Mouse (Mus musculus) intestine, embryonic 14.5 days (tissue): ENCODE results near the gene Coa6. TPM values are rescaled to one million over a fixed set of nuclear protein-coding genes. Genes with fewer than 3 reads are reported as not detected.

Experiments used
- ATAC-seq: fragments of 200-750 bp; cut with Nextera tagmentation; replicated peaks from 2 replicates; pipeline ENCODE4 v1.8.0; 2017; ENCODE audit warnings: low read depth, moderate number of reproducible peaks, moderate TSS enrichment, moderate library complexity; ENCODE audit not compliant: low FRiP score, low TSS enrichment
- DNase-seq: peaks from one replicate; pipeline ENCODE4 v3.0.0-alpha.2; 2018; ENCODE audit warnings: low spot score
- H3K27ac ChIP-seq: fragments of 300-500 bp; sonication (generic); 2 replicates; pipeline ENCODE4 v1.5.1; 2014; ENCODE audit warnings: low read depth, mild to moderate bottlenecking, control low read depth
- H3K27me3 ChIP-seq: fragments of 300-500 bp; sonication (generic); replicated peaks from 2 replicates; pipeline ENCODE4 v1.6.1; 2014; ENCODE audit warnings: low read length, control low read depth; ENCODE audit not compliant: control insufficient read depth, insufficient read depth
- H3K36me3 ChIP-seq: fragments of 300-500 bp; sonication (generic); 2 replicates; pipeline ENCODE4 v1.6.1; 2014; ENCODE audit warnings: low read length, control low read depth; ENCODE audit not compliant: control insufficient read depth, insufficient read depth
- H3K4me1 ChIP-seq: fragments of 300-500 bp; sonication (generic); replicated peaks from 2 replicates; pipeline ENCODE4 v1.6.1; 2014; ENCODE audit warnings: low read length, control low read depth, mixed read lengths; ENCODE audit not compliant: control insufficient read depth, insufficient read depth
- H3K4me2 ChIP-seq: fragments of 300-500 bp; sonication (generic); 2 replicates; pipeline ENCODE4 v1.6.1; 2014; ENCODE audit warnings: low read length
- H3K4me3 ChIP-seq: fragments of 300-500 bp; sonication (generic); 2 replicates; pipeline ENCODE4 v1.5.1; 2014; ENCODE audit warnings: low read depth, low read length, control low read depth, mixed read lengths
- H3K9ac ChIP-seq: fragments of 300-500 bp; sonication (generic); 2 replicates; pipeline ENCODE4 v1.6.1; 2014; ENCODE audit warnings: mild to moderate bottlenecking, low read length
- H3K9me3 ChIP-seq: fragments of 300-500 bp; sonication (generic); 2 replicates; pipeline ENCODE4 v1.6.1; 2016; ENCODE audit warnings: low read length, control low read depth; ENCODE audit not compliant: control insufficient read depth
- WGBS: fragments of 180-500 bp; shearing (Covaris S2); extraction: QIAGEN DNeasy Blood & Tissue Kit; methylation state at CpG from one replicate; pipeline ENCODE4 v1.1.7; 2014; 5-methylcytosine and 5-hydroxymethylcytosine counted together
- polyA plus RNA-seq: library from polyadenylated mRNA; unstranded; fragments of >200 nt; fragmentation: Nextera tagmentation; extraction: Ambion mirVana; gene quantifications from 2 replicates; pipeline ENCODE4 v1.2.1, GENCODE M21; 2014

The Coa6 gene
- polyA plus RNA-seq, 1 experiment from 2014 or later = 66.2 TPM

DNA sequence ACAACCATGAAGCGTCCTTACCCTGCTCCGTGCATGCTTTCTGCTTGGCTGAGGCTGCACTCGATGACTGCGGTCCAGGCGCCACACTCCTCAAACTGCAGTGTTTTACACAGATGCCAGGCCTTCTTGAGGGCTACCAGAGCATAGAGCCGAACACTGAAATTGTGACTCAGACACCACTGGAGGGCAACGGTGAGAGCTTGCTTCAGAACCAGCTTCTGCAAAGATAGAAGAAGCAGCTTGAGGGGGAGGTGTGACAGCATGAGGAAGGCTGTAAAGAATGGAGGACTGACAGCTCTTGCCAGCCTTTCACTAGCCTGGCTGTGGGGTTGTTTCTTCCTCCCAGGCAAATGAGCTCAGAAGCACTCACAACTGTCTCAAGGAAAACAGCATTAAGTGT lies 11.5 kb downstream of the Coa6 start:
- H3K9ac ChIP-seq = no peak overlapping the region
- no peaks in the 10 kb centered on the region for H3K4me1 ChIP-seq
- no peaks in the 10 kb centered on the region for H3K9me3 ChIP-seq
- no peak overlapping the region for H3K4me3 ChIP-seq
- no peaks in the 10 kb centered on the region for H3K27me3 ChIP-seq
- no peak overlapping the region for H3K27ac ChIP-seq
- DNase-seq (no peak), ATAC-seq (no peak)
- 79% methylated on average over 7 of the region's 7 CpGs for WGBS
- no peak overlapping the region for H3K4me2 ChIP-seq
- H3K36me3 ChIP-seq = peaks cover 72% of the 10 kb centered on the region

DNA sequence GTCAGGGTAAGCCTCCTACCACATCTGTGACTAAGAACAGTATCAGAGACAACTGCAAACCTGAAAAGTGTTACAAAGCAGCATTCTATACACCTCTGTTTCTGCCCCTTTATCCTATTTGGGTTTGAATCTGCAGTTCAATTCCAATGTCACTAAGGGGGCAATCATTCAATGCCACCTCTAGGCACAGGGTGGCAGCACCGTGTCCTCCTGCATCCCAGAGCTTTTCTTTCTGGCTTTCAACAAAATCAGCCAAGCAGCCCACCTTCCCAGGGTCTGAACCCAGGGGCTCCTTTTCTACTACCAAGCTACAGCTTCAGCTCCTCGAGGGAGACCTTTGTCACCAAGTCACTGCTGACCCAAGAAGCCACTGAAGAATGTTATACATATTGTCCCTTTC lies 16.6 kb downstream of the Coa6 start:
- DNase-seq (no peak), ATAC-seq (no peak)
- 60% methylated on average over 2 of the region's 2 CpGs for WGBS
- Histone ChIP-seq H3K9me3 (no peaks in the 10 kb centered on the region), H3K36me3 (peaks cover 56% of the 10 kb centered on the region), H3K4me3 (no peak overlapping the region), H3K4me2 (no peak overlapping the region), H3K9ac (no peak overlapping the region), H3K4me1 (no peaks in the 10 kb centered on the region), H3K27ac (no peak overlapping the region), H3K27me3 (no peaks in the 10 kb centered on the region)

DNA sequence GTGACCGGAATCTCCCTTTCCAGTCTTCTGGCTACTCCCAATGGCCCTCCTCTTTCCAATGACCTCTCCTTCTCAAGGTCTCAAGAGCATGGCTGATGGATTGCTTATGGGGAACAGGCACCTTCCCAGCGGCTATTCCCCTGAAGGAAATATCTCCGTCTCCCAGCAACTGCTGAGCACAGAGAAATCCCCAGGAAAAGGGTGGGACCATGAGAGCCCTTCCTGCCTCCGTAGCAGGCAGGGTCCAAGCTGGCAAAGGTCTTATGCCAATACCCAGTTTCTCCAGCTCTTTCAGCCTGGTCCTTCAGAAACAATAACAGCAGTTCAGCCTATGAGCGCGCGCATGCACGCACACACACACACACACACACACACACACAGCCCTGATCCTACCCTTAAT lies 28.8 kb downstream of the Coa6 start:
- Histone ChIP-seq H3K9me3 (no peaks in the 10 kb centered on the region), H3K4me2 (no peak overlapping the region), H3K27ac (no peak overlapping the region), H3K4me3 (no peak overlapping the region), H3K9ac (no peak overlapping the region), H3K27me3 (no peaks in the 10 kb centered on the region), H3K36me3 (peaks cover 96% of the 10 kb centered on the region), H3K4me1 (no peaks in the 10 kb centered on the region)
- DNase-seq = no peak
- no peak for ATAC-seq
- WGBS = 86% methylated on average over 8 of the region's 8 CpGs

DNA sequence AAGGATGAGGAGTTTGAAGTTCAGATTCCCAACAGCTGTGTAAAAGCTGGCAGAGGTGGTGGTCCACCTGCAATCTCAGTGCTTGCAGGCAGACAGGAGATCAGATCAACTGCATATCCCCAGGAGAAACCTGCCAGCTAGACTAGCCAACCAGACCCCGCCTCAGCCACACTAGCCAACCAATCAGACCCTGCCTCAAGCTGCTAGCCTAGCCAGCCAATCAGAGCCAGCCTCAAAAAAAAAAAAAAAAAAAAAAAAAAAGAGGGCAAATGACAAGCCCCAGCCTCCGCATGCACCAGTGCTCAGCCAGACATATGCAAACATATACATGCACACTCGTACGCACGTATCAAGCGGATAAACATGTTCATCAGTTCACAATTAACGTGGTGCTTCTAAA lies 33.1 kb downstream of the Coa6 start:
- ATAC-seq (no peak), DNase-seq (no peak)
- WGBS = 80% methylated on average over 7 of the region's 7 CpGs
- Histone ChIP-seq H3K9me3 (no peaks in the 10 kb centered on the region), H3K9ac (no peak overlapping the region), H3K27me3 (no peaks in the 10 kb centered on the region), H3K4me2 (no peak overlapping the region), H3K36me3 (peaks cover 84% of the 10 kb centered on the region), H3K27ac (no peak overlapping the region), H3K4me1 (no peaks in the 10 kb centered on the region), H3K4me3 (no peak overlapping the region)

DNA sequence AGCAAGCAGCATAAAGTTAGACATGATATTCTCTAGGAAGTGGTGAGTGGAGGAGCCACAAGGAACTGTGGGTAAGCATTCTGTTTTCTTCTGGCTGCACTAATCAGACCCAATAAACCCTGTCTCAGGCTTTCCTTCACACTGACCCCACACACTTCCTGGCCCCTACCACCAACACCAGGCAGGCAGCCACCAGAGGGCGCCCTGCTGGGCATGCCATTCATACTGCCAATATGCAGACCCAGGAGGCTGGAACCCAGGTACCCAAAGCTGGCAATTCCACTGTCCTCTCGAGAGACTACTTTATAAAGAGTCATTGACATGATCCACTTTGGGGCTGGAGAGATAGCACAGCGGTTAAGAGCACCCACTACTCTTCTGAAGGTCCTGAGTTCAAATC lies 38.0 kb downstream of the Coa6 start:
- Histone ChIP-seq H3K4me2 (no peak overlapping the region), H3K9me3 (no peaks in the 10 kb centered on the region), H3K9ac (no peak overlapping the region), H3K36me3 (peaks cover 68% of the 10 kb centered on the region), H3K4me1 (no peaks in the 10 kb centered on the region), H3K27me3 (no peaks in the 10 kb centered on the region), H3K27ac (no peak overlapping the region), H3K4me3 (no peak overlapping the region)
- DNase-seq = peak; percentile 56
- no peak for ATAC-seq
- WGBS = 56% methylated on average over 3 of the region's 3 CpGs

DNA sequence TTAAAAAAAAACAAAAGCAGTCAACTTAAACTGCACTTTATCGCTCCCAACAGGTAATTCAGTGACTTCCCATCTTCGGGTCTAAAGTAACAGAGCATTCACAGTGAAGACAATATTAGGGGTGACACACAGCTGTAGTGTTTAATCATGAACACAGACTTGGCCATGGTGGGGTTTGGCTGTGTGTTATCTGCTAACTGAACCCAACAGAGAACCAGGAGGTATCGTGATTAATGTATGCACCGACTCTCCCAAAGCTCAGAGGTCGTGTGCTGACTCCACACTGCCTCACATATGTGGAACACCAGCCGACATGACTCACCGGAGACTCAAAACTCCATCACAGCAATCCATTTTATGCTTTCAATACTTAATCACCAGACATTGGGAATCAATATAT lies 39.4 kb downstream of the Coa6 start:
- H3K36me3 ChIP-seq = peaks cover 64% of the 10 kb centered on the region
- ATAC-seq (no peak), DNase-seq (no peak)
- no peaks in the 10 kb centered on the region for H3K9me3 ChIP-seq
- H3K4me3 ChIP-seq = no peak overlapping the region
- no peak overlapping the region for H3K27ac ChIP-seq
- H3K4me1 ChIP-seq = no peaks in the 10 kb centered on the region
- no peak overlapping the region for H3K4me2 ChIP-seq
- 81% methylated on average over 7 of the region's 7 CpGs for WGBS
- no peak overlapping the region for H3K9ac ChIP-seq
- H3K27me3 ChIP-seq = no peaks in the 10 kb centered on the region

DNA sequence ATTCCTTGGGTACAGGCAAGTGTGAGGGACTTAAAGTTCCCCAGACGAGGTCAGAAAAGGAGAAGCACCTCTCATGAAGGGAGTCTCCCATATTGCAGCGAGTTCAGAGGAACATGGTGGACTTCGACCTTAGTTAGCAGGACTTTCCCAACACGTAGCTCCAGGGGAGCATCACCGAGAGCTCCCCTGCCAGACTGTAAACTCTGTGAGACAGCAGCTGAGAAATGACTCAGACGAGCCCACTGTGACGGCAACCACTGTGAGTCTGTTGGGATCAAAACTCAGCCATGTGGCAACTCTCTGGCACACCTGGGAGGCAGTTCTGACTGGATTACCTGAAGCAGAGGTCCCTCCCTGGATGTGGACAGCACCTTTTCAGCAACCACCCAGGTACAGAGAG lies 41.8 kb downstream of the Coa6 start:
- DNase-seq = no peak
- Histone ChIP-seq H3K9ac (no peak overlapping the region), H3K4me2 (no peak overlapping the region), H3K4me1 (no peaks in the 10 kb centered on the region), H3K27me3 (no peaks in the 10 kb centered on the region), H3K27ac (no peak overlapping the region), H3K9me3 (no peaks in the 10 kb centered on the region), H3K4me3 (no peak overlapping the region), H3K36me3 (peaks cover 68% of the 10 kb centered on the region)
- ATAC-seq = no peak
- WGBS = 79% methylated on average over 7 of the region's 7 CpGs

DNA sequence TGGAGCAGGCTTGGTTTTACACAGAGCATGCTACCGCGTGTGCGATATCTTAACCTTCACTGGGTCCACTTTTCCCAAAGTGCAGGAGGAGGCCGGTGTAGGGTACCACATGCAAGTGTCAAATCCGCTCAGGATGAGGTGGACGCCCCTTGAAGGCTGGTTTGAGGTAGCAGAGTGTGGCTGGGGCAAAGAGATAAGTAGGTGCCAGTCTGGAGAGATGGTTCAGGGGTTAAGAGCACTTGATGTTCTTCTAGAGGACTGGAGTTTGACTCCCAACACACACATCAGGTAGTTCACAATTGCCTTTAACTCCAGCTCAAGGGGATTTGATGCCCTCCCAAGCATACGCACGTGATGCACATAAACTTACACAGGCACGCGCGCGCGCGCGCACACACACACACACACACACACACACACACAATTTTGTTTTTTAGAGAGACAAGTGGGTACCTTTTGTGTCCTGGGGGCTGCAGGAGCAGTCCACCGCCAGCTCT lies 51.5 kb downstream of the Coa6 start:
- peak overlapping the region; percentile 86 for H3K4me3 ChIP-seq
- peaks cover 3% of the 10 kb centered on the region; the same call in 1 of the 2 replicates for H3K4me1 ChIP-seq
- peaks cover 21% of the 10 kb centered on the region for H3K36me3 ChIP-seq
- H3K4me2 ChIP-seq = peak overlapping the region; percentile 73
- WGBS = 9% methylated on average over 16 of the region's 16 CpGs
- H3K27me3 ChIP-seq = no peaks in the 10 kb centered on the region
- no peak for ATAC-seq
- peak overlapping the region; percentile 78; the same call in 1 of the 2 replicates for H3K27ac ChIP-seq
- H3K9me3 ChIP-seq = no peaks in the 10 kb centered on the region
- no peak for DNase-seq
- peak overlapping the region; percentile 69 for H3K9ac ChIP-seq

DNA sequence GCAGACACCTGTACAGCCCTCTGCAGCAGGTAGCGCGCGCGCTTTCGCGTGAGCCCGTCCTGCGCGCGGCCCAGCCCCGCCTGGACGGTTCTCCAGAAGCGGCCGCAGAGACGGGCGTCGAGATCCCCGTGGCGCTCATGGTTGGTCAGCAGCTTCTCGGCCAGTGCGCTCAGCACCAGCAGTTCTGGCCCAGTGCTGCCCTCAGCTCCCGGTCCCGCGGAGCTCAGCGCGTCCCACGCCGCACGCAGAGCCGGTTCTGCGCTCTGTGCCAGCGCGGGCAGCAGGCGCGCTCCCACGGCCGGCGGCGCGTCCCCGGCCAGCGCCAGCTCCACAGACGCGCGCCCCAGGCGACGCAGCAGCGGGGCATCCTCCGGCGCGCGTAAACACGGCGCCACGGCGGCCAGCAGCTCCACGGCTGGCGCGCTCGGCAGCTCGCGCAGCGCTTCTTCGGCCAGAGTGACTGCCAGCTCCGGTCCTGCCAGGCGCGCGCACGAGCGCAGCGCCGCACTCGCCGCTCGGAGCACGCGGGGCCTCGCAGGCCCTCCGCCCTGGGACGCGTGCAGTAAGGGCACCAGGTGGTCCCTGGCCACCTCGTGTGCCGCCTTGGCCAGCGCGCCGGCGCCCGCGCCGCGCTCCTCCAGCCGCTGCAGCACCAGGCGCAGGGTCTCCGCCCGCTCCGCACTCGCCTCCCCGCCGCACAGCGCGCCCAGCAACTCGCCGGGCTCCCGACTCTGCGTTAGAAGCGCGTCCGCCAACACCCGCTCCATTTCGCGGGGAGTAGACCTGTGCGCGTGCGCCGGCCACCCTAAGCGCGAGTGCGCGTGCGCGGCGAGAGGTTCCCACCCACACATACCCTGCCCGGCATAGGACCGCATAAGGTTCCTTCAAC lies 52.2 kb downstream of the Coa6 start, which contains the start of gene Tarbp1:
Tarbp1 (minus strand) TSS at position 767 of the 889 bp plus-strand sequence.
- peaks cover 14% of the 10 kb centered on the region for H3K36me3 ChIP-seq

More for the DNA sequence above, 52.2 kb downstream of the Coa6 start, which contains the start of gene Tarbp1:
- H3K9ac ChIP-seq = peak within 1 kb of the TSS; percentile 69
- H3K9me3 ChIP-seq = no peaks in the 10 kb centered on the region
- WGBS = under 1% methylated on average over 118 of the region's 124 CpGs
- peak; percentile 91 for ATAC-seq
- peak within 1 kb of the TSS; percentile 73 for H3K4me2 ChIP-seq
- H3K27ac ChIP-seq = peak within 1 kb of the TSS; percentile 78
- peaks cover 3% of the 10 kb centered on the region; the same call in 1 of the 2 replicates for H3K4me1 ChIP-seq
- H3K4me3 ChIP-seq = peak within 1 kb of the TSS; percentile 86
- no peaks in the 10 kb centered on the region for H3K27me3 ChIP-seq
- DNase-seq = peak; percentile 93
